Mouse (Mus musculus) embryo, embryonic 10.5 days (tissue): ENCODE data around the gene Tmem196.
A peak's percentile ranks its signal among the peaks of the same experiment; 100 is the strongest.

ENCODE experiments used
- DNase-seq: peaks from one replicate; pipeline ENCODE4 v3.0.0-alpha.2; 2015; ENCODE audit warnings: low spot score

Gene Tmem196

GRCm38 (mm10) chr12:119945589-119946310 lies at the start of gene Tmem196:
Gene Tmem196 (plus strand): TSS chr12:119945822.
- DNase-seq, result peak; percentile 66

GRCm38 (mm10) chr12:119946311-119946692 lies 680 bp downstream of the Tmem196 start:
- DNase-seq, result peak; percentile 64

GRCm38 (mm10) chr12:119957041-119957440 lies 11.4 kb downstream of the Tmem196 start:
- DNase-seq, result no peak

GRCm38 (mm10) chr12:119960730-119961129 lies 15.1 kb downstream of the Tmem196 start:
- DNase-seq, result no peak

- no peak for DNase-seq
Observed at GRCm38 (mm10) chr12:119965373-119965772, 19.8 kb downstream of the Tmem196 start.

GRCm38 (mm10) chr12:119970068-119970467 lies 24.4 kb downstream of the Tmem196 start:
- DNase-seq, result no peak

- peak; percentile 79 for DNase-seq
Observed at GRCm38 (mm10) chr12:119981731-119982130, 36.1 kb downstream of the Tmem196 start.

GRCm38 (mm10) chr12:119998267-119998666 lies 52.6 kb downstream of the Tmem196 start:
- no peak for DNase-seq

- no peak for DNase-seq
Observed at GRCm38 (mm10) chr12:120004280-120004679, 58.7 kb downstream of the Tmem196 start.

- no peak for DNase-seq
Observed at GRCm38 (mm10) chr12:120014768-120015167, 69.1 kb downstream of the Tmem196 start.

- DNase-seq, result no peak
Observed at GRCm38 (mm10) chr12:120015201-120015600, 69.6 kb downstream of the Tmem196 start.

- peak; percentile 87 for DNase-seq
Observed at GRCm38 (mm10) chr12:120028089-120028959, 82.7 kb downstream of the Tmem196 start.
